Mouse (Mus musculus) adrenal gland, adult 18-20 months (tissue): ENCODE data around the gene Net1. TPM values are rescaled to one million over a fixed set of nuclear protein-coding genes. Genes with fewer than 3 reads are reported as not detected.
"Not testable (repeated sequence)": the region's sequence is repeated elsewhere in the genome, so short reads cannot be mapped to it uniquely, and the experiment has no call there.

Source experiments
- DNase-seq, 2 experiments: peaks; one replicate each; pipeline ENCODE4 v3.0.0; 2021 to 2022; ENCODE audit warnings: low spot score in 2 of 2
- total RNA-seq, 2 experiments: library from RNA; stranded (reverse); gene quantifications; 1 replicate in 1 of 2; 2 replicates in 1 of 2; pipeline ENCODE4 v1.2.3; 2021

Gene Net1
- total RNA-seq, 2 experiments from 2014 or later, result 130 to 236 TPM

DNA sequence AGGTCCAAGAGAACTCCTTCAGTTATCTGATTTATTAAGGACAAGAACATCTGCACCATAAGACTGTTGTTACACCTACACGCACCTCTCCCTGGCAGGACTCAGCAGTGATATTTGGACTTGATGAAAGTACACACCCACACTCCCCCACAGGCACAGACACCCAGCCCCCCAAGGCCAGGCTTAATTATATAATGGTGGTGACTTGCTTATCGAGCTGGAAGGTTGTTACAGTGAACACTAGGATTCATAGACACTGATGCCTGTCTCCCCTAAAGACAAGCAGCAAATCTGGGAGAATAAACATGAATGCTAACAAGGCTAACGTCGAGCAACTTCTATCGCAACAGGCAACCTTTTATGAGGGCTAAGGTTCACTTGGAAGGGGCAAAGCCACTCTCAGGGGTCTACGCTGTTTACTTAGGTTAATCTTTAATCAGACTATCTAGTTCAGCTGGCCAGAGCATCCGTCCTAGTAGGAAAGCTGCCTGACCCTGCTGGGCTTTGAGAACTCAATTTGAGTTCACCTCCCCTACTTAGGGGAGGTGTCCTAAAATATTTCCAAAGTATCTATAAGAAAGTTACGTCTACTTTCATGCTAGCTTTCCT is 26.4 kb downstream of the Net1 start:
- DNase-seq, result peak in 1 of 2 experiments; percentile 29

- no peak for DNase-seq
Measured at GRCm38 (mm10) chr13:3890061-3890460, 28.0 kb downstream of the Net1 start.

GRCm38 (mm10) chr13:3889111-3889510 is 28.9 kb downstream of the Net1 start:
- DNase-seq, result no peak

GRCm38 (mm10) chr13:3886663-3887062 is 31.4 kb downstream of the Net1 start:
- DNase-seq, result no peak

GRCm38 (mm10) chr13:3877679-3878220 is 40.3 kb downstream of the Net1 start:
- no peak for DNase-seq

GRCm38 (mm10) chr13:3877185-3877584 is 40.8 kb downstream of the Net1 start:
- no peak for DNase-seq

GRCm38 (mm10) chr13:3876448-3876847 is 41.6 kb downstream of the Net1 start:
- DNase-seq, result no peak

DNA sequence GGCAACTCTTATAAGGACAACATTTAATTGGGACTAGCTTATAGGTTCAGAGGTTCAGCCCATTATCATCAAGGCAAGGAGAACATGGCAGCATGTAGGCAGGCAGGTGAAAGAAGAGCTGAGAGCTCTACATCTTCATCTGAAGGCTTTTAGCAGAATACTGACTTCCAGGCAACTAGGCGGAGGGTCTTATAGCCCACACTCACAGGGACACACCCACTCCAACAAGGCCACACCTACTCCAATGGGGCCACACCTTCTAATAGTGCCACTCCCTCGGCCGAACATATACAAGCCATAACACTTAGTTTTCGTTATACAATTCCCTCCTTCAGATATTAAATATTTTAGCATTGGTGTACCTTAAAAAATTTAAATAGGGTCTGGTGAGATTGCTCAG is 45.2 kb downstream of the Net1 start:
- DNase-seq, result no peak

DNA sequence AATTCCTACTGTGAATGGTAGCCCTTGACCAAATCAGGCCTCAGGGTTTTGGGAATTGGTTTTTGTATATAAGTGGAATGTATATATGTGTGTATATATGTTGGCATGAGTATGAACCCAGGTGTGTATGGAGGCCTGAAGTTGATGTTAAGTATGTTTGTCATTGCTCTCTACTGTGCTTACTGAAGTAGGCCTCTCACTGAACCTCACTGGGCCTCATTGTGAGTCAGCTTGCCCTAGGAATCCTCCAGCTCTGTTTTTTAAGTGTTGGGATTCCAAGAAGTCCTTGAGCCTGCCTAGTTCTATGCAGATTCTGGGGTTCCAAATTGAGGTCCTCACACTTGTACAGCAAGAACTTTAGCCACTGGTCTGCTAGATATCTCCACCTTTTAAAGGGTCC is 48.1 kb downstream of the Net1 start:
- DNase-seq, result no peak

DNA sequence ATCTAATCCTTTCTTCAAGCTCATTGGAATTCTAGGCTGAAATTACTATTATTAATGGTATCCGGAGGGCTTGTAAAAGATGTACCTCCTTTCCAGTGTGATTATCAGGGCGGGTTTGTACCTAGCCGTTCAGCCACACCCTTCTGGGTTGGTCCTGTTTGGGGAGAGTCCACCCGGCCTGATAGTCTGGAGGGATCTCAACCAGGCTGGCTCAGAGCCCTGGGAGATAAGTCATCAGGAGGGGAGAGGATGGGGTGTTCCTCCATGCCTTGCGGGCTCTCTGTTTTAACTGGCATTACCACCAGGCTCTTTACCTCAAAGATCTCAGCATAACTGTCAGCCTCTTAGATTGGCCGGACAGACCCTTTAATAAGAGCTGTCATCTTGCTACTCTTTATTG is 50.9 kb downstream of the Net1 start:
- no peak for DNase-seq

DNA sequence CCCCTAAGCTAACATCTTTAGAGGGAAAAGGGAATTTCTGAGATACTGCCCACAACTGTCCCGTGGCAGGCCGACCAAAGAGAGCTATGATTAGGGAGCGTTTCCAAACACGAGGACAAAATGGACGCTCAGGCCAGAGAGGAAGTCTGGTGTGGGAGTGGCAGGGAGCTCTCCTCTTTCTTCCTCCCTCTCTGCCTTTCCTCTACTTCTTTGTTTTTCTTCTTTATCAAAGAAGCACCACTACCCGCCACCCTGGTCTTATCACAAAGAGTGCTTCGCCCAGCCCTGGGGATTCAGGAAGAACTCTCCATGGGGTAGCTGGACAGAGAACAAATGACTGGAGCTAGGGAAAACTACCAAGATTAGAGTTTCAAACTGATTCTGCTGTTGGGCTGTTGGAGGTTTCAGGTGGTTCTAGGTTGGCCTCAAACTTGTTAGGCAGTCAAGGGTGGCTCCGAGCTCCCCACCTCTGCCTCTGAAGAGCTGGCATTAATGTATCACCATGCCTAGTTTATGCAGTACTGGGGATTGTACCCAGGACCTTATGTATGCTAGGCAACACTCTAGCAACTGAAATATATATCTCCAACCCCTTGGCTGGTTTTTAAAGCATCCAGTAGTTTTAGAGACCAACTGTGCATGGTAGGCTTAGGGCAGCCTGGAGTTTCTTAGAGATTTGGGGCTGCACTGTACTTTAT is 51.5 kb downstream of the Net1 start:
- no peak for DNase-seq

- no peak for DNase-seq
Measured at GRCm38 (mm10) chr13:3865648-3866354, 52.2 kb downstream of the Net1 start.

GRCm38 (mm10) chr13:3862922-3863580 is 55.0 kb downstream of the Net1 start:
- no peak for DNase-seq

DNA sequence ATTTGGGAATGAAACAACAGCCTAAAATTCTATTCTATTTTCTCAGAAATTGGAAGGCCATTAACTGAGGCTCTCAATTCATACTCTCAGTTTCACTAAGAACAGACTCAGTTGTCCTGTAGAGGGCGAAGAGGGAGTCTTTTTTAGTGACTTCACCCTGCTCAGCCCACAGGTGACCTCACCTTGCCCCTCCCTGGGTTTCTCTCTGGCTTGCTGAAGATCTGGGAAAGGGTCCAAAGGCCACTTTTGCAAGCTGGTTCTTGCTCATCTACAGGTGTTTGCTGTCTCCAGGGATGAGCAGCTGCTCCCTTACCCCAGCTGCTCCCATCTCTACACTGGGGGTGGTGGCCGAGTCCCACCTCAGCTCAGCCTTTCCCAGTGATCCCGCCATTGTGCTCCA is 55.7 kb downstream of the Net1 start:
- no peak for DNase-seq

DNA sequence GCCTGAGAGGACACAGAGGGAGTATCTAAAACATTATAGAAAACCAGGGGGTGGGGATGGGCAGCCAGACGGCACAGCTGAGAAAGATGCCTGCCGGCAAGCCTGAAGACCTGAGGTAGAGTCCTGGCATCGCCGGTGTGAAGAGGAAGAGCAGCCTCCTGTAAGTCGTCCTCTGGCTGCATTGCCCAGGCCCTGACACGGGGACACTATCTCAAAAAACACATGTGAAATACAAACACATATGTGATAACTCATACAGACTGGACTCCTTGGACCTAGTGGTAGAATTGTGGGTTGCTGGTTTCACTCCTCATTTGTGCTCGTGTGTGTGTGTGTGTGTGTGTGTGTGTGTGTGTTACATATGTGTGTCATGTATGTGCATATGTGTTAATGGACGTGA is 56.8 kb downstream of the Net1 start:
- DNase-seq, result no peak

DNA sequence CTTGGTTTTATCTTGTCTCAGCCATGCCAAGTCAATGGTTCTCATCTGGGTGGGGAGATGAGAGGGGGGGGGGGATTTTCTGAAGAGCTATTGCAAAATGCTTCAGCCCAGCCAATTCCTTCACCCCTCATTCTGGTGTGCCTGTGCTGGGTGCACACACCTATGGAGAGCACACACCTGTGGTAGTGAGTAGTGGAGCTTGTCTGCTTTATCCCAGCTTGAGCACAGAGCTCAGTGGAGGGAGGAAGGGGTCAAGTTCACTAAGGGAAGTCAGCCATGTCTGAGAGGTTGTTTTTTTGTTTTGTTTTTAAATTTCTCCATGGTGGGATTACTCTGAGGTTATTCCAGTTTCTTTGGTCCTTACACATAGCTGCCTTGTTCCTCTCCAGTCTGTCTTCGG is 61.8 kb downstream of the Net1 start:
- no peak for DNase-seq

DNA sequence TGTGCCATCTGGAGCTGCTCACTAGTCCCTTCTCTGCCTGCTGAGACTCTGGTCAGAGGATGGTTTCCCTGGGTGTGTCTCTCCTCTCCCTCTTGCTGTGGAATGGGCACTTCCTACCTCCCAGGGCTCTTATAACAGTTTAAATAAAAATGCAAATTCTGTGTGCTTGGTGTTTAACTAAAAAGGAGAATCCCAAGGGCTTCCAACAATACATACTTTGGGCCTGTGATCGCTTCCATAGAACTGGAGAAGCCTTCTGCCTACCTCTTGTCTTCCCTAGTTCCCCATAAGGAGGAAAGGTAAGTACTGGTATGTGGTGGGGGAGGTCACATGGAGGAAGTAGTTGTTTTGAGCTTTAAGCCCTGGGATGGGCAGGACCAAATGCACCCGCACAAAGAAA is 63.2 kb downstream of the Net1 start:
- DNase-seq, result no peak

DNA sequence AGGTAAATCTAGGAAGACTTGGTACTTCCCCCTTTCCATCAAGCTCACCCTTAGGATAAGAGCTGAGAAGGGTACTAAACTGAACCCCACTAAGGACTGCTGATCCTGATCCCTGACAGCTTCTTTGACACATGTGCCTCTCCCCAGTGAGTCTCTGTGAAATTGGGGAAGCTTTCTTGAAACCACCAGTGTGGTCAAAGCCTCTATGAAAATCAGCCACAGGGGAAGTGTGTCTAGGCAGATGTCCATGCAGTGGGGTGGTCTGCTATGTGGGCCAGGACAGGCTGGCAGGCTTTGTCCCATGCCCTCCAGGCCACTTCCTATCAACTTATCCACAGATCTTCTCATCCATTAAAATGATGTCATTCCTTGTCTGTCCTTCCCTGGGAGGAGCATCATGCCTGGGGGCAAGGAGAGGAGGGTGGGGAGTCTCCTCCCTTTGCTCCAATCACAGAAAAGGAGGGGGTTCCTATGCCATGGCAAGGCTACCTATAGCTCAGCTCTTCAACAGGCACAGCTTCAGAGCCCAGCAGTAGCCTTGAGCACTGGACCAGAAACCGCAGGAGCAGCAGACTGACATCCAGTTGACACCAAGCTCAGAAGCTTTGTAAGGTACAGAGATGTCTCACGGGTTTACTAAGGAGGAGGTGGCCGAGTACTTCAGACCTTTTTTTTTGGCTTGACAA is 64.2 kb downstream of the Net1 start, which contains the start of gene Calm5:
Calm5 (plus strand) TSS at position 526 of the 686 bp plus-strand sequence.
- not testable (repeated sequence) for DNase-seq

DNA sequence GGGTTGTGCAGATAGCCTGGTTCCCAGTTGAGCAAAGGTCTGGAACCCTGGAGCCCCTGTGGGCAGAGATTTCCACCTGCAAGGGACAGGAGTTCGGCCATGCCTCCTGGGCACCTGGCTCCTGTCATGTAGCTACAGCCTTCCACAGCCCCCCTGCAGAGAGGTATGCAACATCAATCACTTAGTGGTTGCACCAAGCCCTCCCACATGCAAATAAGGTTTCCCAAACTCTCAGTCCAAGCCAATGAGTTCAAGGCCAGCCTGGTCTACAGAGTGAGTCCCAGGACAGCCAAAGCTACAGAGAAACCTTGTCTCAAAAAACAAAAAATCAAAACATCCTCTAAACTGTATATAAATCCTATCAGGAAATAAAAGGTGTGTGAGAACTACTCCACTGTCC is 67.7 kb downstream of the Net1 start:
- DNase-seq, result no peak

GRCm38 (mm10) chr13:3840662-3841061 is 77.4 kb downstream of the Net1 start:
- DNase-seq, result not testable (repeated sequence)

- DNase-seq, result not testable (repeated sequence)
Measured at GRCm38 (mm10) chr13:3837312-3837807, 80.7 kb downstream of the Net1 start, which contains the start of gene Calm4. Gene Calm4 (plus strand): TSS chr13:3837757.
